Mouse (Mus musculus) kidney, embryonic 16.5 days (tissue): ENCODE data around the gene Slc6a16. TPM values are rescaled to one million over a fixed set of nuclear protein-coding genes. Genes with fewer than 3 reads are reported as not detected.

Experiments
- ATAC-seq: fragments of 200-750 bp; cut with Nextera tagmentation; 2 replicates; pipeline ENCODE4 v1.8.0; 2017; ENCODE audit warnings: moderate TSS enrichment; ENCODE audit not compliant: low FRiP score, low TSS enrichment
- H3K27ac ChIP-seq: fragments of 300-500 bp; sonication (generic); 2 replicates; pipeline ENCODE4 v1.5.1; 2014; ENCODE audit warnings: low read length
- H3K27me3 ChIP-seq: fragments of 300-500 bp; sonication (generic); 2 replicates; pipeline ENCODE4 v1.6.1; 2014; ENCODE audit warnings: low read length, control low read depth, mixed read lengths; ENCODE audit not compliant: insufficient read depth
- H3K36me3 ChIP-seq: fragments of 300-500 bp; sonication (generic); 2 replicates; pipeline ENCODE4 v1.6.1; 2014; ENCODE audit warnings: low read length, control low read depth, mixed read lengths; ENCODE audit not compliant: insufficient read depth
- H3K4me1 ChIP-seq: fragments of 300-500 bp; sonication (generic); 2 replicates; pipeline ENCODE4 v1.6.1; 2014; ENCODE audit warnings: low read length, control low read depth, mixed read lengths; ENCODE audit not compliant: insufficient read depth
- H3K4me2 ChIP-seq: fragments of 300-500 bp; sonication (generic); replicated peaks from 2 replicates; pipeline ENCODE4 v1.6.1; 2014; ENCODE audit warnings: low read depth, low read length
- H3K4me3 ChIP-seq: fragments of 300-500 bp; sonication (generic); 2 replicates; pipeline ENCODE4 v1.5.1; 2014; ENCODE audit warnings: mild to moderate bottlenecking, low read length
- H3K9ac ChIP-seq: fragments of 300-500 bp; sonication (generic); replicated peaks from 2 replicates; pipeline ENCODE4 v1.6.1; 2014; ENCODE audit warnings: low read length
- H3K9me3 ChIP-seq: fragments of 300-500 bp; sonication (generic); 2 replicates; pipeline ENCODE4 v1.6.1; 2016; ENCODE audit warnings: low read length, control low read depth
- WGBS: fragments of 180-500 bp; shearing (Covaris S2); extraction: QIAGEN DNeasy Blood & Tissue Kit; methylation state at CpG from one replicate; pipeline ENCODE4 v1.1.7; 2014; 5-methylcytosine and 5-hydroxymethylcytosine counted together
- polyA plus RNA-seq: library from polyadenylated mRNA; unstranded; fragments of >200 nt; fragmentation: Nextera tagmentation; extraction: Ambion mirVana; gene quantifications from 2 replicates; pipeline ENCODE4 v1.2.1, GENCODE M21; 2015

Slc6a16 gene
- polyA plus RNA-seq, 1 experiment from 2014 or later, result 0.30 TPM

GRCm38 (mm10) chr7:45322245-45322644 is 81.4 kb downstream of the Slc6a16 start:
- WGBS, result 90% methylated on average over 4 of the region's 4 CpGs
- Histone ChIP-seq H3K9me3 (peaks cover 9% of the 10 kb centered on the region; the same call in 1 of the 2 replicates), H3K4me1 (no peaks in the 10 kb centered on the region), H3K27me3 (no peaks in the 10 kb centered on the region), H3K27ac (no peak overlapping the region), H3K36me3 (peaks cover 26% of the 10 kb centered on the region), H3K9ac (no peak overlapping the region), H3K4me3 (no peak overlapping the region), H3K4me2 (no peak overlapping the region)
- no peak for ATAC-seq

Other genes with a start within 250 kb of the Slc6a16 start
- gene Irf3, start 243.4 kb upstream of the Slc6a16 start, polyA plus RNA-seq, result 109 TPM in 2 replicates
- 56.1 and 61.9 TPM in 2 replicates for gene Bcl2l12, start 242.4 kb upstream of the Slc6a16 start, polyA plus RNA-seq
- gene Scaf1, start 224.7 kb upstream of the Slc6a16 start, polyA plus RNA-seq, result 30.6 and 36.4 TPM in 2 replicates
- gene Rras, start 223.1 kb upstream of the Slc6a16 start, polyA plus RNA-seq, result 42.9 and 44.1 TPM in 2 replicates
- gene Prr12, start 188.2 kb upstream of the Slc6a16 start, polyA plus RNA-seq, result 12.9 and 13.8 TPM in 2 replicates
- 85.2 and 86.3 TPM in 2 replicates for gene Nosip, start 178.7 kb upstream of the Slc6a16 start, polyA plus RNA-seq
- 42.4 and 44.9 TPM in 2 replicates for gene Prrg2, start 178.4 kb upstream of the Slc6a16 start, polyA plus RNA-seq
- gene Rcn3, start 148.9 kb upstream of the Slc6a16 start, polyA plus RNA-seq, result 352 and 369 TPM in 2 replicates
- 93.7 and 114 TPM in 2 replicates for gene Fcgrt, start 137.2 kb upstream of the Slc6a16 start, polyA plus RNA-seq
- gene Rps11, start 116.6 kb upstream of the Slc6a16 start, polyA plus RNA-seq, result 1,363 and 1,408 TPM in 2 replicates
- 1,083 and 1,117 TPM in 2 replicates for gene Rpl13a, start 112.3 kb upstream of the Slc6a16 start, polyA plus RNA-seq
- gene Gm45713, start 104.9 kb upstream of the Slc6a16 start, polyA plus RNA-seq, result 0.18 TPM in 1 of 2 replicates, not detected in the other
- gene Flt3l, start 104.7 kb upstream of the Slc6a16 start, polyA plus RNA-seq, result 0.95 and 1.9 TPM in 2 replicates
- gene Pih1d1, start 86.8 kb upstream of the Slc6a16 start, polyA plus RNA-seq, result 109 and 112 TPM in 2 replicates
- 81.2 and 88.6 TPM in 2 replicates for gene Aldh16a1, start 86.5 kb upstream of the Slc6a16 start, polyA plus RNA-seq
- gene Slc17a7, start 77.1 kb upstream of the Slc6a16 start, polyA plus RNA-seq, result 0.19 and 0.42 TPM in 2 replicates
- not detected in 2 replicates for gene Gfy, start 61.5 kb upstream of the Slc6a16 start, polyA plus RNA-seq
- gene Pth2, start 60.1 kb upstream of the Slc6a16 start, polyA plus RNA-seq, result not detected in 2 replicates
- gene Ccdc155, start 36.2 kb upstream of the Slc6a16 start, polyA plus RNA-seq, result 0.85 and 0.86 TPM in 2 replicates
- gene Dkkl1, start 28.9 kb upstream of the Slc6a16 start, polyA plus RNA-seq, result 0.78 TPM in 1 of 2 replicates, not detected in the other
- gene Tead2, start 25.3 kb upstream of the Slc6a16 start, polyA plus RNA-seq, result 195 and 203 TPM in 2 replicates
- gene Cd37, start 2.0 kb upstream of the Slc6a16 start, polyA plus RNA-seq, result 1.0 and 1.1 TPM in 2 replicates
- gene Slc6a21, start 36.4 kb downstream of the Slc6a16 start, polyA plus RNA-seq, result not detected in 2 replicates
- 22.3 and 23.6 TPM in 2 replicates for gene Trpm4, start 92.7 kb downstream of the Slc6a16 start, polyA plus RNA-seq
- gene Hrc, start 94.2 kb downstream of the Slc6a16 start, polyA plus RNA-seq, result 1.7 and 1.8 TPM in 2 replicates
- gene Ppfia3, start 125.9 kb downstream of the Slc6a16 start, polyA plus RNA-seq, result 5.1 and 6.3 TPM in 2 replicates
- 1.7 and 1.9 TPM in 2 replicates for gene Lin7b, start 129.5 kb downstream of the Slc6a16 start, polyA plus RNA-seq
- gene Snrnp70, start 154.7 kb downstream of the Slc6a16 start, polyA plus RNA-seq, result 211 and 227 TPM in 2 replicates
- gene Kcna7, start 164.6 kb downstream of the Slc6a16 start, polyA plus RNA-seq, result not detected in 2 replicates
- 1.5 and 1.6 TPM in 2 replicates for gene Ntf5, start 172.6 kb downstream of the Slc6a16 start, polyA plus RNA-seq
- not detected in 2 replicates for gene Lhb, start 179.7 kb downstream of the Slc6a16 start, polyA plus RNA-seq
- gene Gys1, start 193.8 kb downstream of the Slc6a16 start, polyA plus RNA-seq, result 51.1 and 51.7 TPM in 2 replicates
- 164 and 173 TPM in 2 replicates for gene Ruvbl2, start 197.0 kb downstream of the Slc6a16 start, polyA plus RNA-seq
- gene Ftl1, start 218.8 kb downstream of the Slc6a16 start, polyA plus RNA-seq, result 5,149 and 5,628 TPM in 2 replicates
- gene Bax, start 225.8 kb downstream of the Slc6a16 start, polyA plus RNA-seq, result 172 and 182 TPM in 2 replicates
- gene Tulp2, start 240.8 kb downstream of the Slc6a16 start, polyA plus RNA-seq, result 0.80 and 1.1 TPM in 2 replicates
- not detected in 2 replicates for gene Gm45808, start 245.7 kb downstream of the Slc6a16 start, polyA plus RNA-seq
- gene Dhdh, start 247.7 kb downstream of the Slc6a16 start, polyA plus RNA-seq, result 2.4 and 3.3 TPM in 2 replicates